Mouse (Mus musculus) adrenal gland, adult (tissue): Measurements from ENCODE around the gene Usp29.
"Not testable (repeated sequence)": the region's sequence is repeated elsewhere in the genome, so short reads cannot be mapped to it uniquely, and the experiment has no call there.

Source experiments
- DNase-seq, 2 experiments: peaks; one replicate each; pipeline ENCODE4 v3.0.0; 2022 to 2023; ENCODE audit warnings: low spot score in 1 of 2; ENCODE audit not compliant: inconsistent age in 2 of 2

Gene Usp29

GRCm38 (mm10) chr7:6919131-6919870 is 188.9 kb downstream of the Usp29 start:
- no peak for DNase-seq

GRCm38 (mm10) chr7:6923515-6923914 is 193.1 kb downstream of the Usp29 start:
- DNase-seq = no peak

- no peak for DNase-seq
Observed at GRCm38 (mm10) chr7:6925926-6926730, 195.8 kb downstream of the Usp29 start.

GRCm38 (mm10) chr7:6926731-6926995 is 196.3 kb downstream of the Usp29 start:
- no peak for DNase-seq

- no peak for DNase-seq
Observed at GRCm38 (mm10) chr7:6929286-6929685, 198.9 kb downstream of the Usp29 start.

GRCm38 (mm10) chr7:6934741-6935140 is 204.4 kb downstream of the Usp29 start:
- no peak for DNase-seq

GRCm38 (mm10) chr7:6937040-6937439 is 206.7 kb downstream of the Usp29 start:
- DNase-seq = peak; percentile 56 to 86

- DNase-seq = peak in 1 of 2 experiments; percentile 47
Observed at GRCm38 (mm10) chr7:6940761-6941231, 210.4 kb downstream of the Usp29 start.

- not testable (repeated sequence) for DNase-seq
Observed at GRCm38 (mm10) chr7:6948061-6948460, 217.7 kb downstream of the Usp29 start.

- DNase-seq = no peak
Observed at GRCm38 (mm10) chr7:6956576-6956975, 226.2 kb downstream of the Usp29 start.

- DNase-seq = no peak
Observed at GRCm38 (mm10) chr7:6958574-6958973, 228.2 kb downstream of the Usp29 start.

GRCm38 (mm10) chr7:6973566-6973965 is 243.2 kb downstream of the Usp29 start:
- no peak for DNase-seq

- no peak for DNase-seq
Observed at GRCm38 (mm10) chr7:6976890-6977289, 246.5 kb downstream of the Usp29 start.

- not testable (repeated sequence) for DNase-seq
Observed at GRCm38 (mm10) chr7:6995251-6995650, 264.9 kb downstream of the Usp29 start, which contains the start of gene Aurkc. Gene Aurkc (plus strand): TSS chr7:6995300.

- DNase-seq = not testable (repeated sequence)
Observed at GRCm38 (mm10) chr7:6998914-6999313, 268.5 kb downstream of the Usp29 start.

- not testable (repeated sequence) for DNase-seq
Observed at GRCm38 (mm10) chr7:7005441-7005840, 275.1 kb downstream of the Usp29 start.
